Mouse (Mus musculus): ENCODE measurements at regions not wholly inside any gene's neighbourhood (a gene's known extent, or its start where the extent isn't known, plus 50 kb on each side); places are given as distances from the start of the nearest gene placed in this dataset.

GRCm38 (mm10) chr3:137086896-137087295 is 254.0 kb upstream of the Emcn start:
- no peak for DNase-seq (ENCODE audit: extremely low spot score in 1 of 2, low spot score in 1 of 2)

GRCm38 (mm10) chr3:137100627-137101404 is 240.1 kb upstream of the Emcn start:
- no peak for DNase-seq (ENCODE audit: extremely low spot score in 1 of 2, low spot score in 1 of 2)

GRCm38 (mm10) chr3:137105930-137106329 is 234.9 kb upstream of the Emcn start:
- DNase-seq (ENCODE audit: extremely low spot score in 1 of 2, low spot score in 1 of 2), result no peak

- DNase-seq (ENCODE audit: extremely low spot score in 1 of 2, low spot score in 1 of 2), result no peak
These were observed 232.7 kb upstream of the Emcn start for GRCm38 (mm10) chr3:137108197-137108596.

GRCm38 (mm10) chr3:137109786-137110185 is 231.1 kb upstream of the Emcn start:
- no peak for DNase-seq (ENCODE audit: extremely low spot score in 1 of 2, low spot score in 1 of 2)

GRCm38 (mm10) chr3:137110485-137110884 is 230.4 kb upstream of the Emcn start:
- peak; percentile 44 to 55 for DNase-seq (ENCODE audit: extremely low spot score in 1 of 2, low spot score in 1 of 2)

- DNase-seq (ENCODE audit: extremely low spot score in 1 of 2, low spot score in 1 of 2), result no peak
These were observed 210.9 kb upstream of the Emcn start for GRCm38 (mm10) chr3:137129967-137130366.

- DNase-seq (ENCODE audit: extremely low spot score in 1 of 2, low spot score in 1 of 2), result no peak
These were observed 198.8 kb upstream of the Emcn start for GRCm38 (mm10) chr3:137142041-137142440.

GRCm38 (mm10) chr3:137146062-137146461 is 194.8 kb upstream of the Emcn start:
- no peak for DNase-seq (ENCODE audit: extremely low spot score in 1 of 2, low spot score in 1 of 2)

- no peak for DNase-seq (ENCODE audit: extremely low spot score in 1 of 2, low spot score in 1 of 2)
These were observed 193.5 kb upstream of the Emcn start for GRCm38 (mm10) chr3:137147405-137147804.

- no peak for DNase-seq (ENCODE audit: extremely low spot score in 1 of 2, low spot score in 1 of 2)
These were observed 190.4 kb upstream of the Emcn start for GRCm38 (mm10) chr3:137150414-137151010.

- DNase-seq (ENCODE audit: extremely low spot score in 1 of 2, low spot score in 1 of 2), result no peak
These were observed 189.4 kb upstream of the Emcn start for GRCm38 (mm10) chr3:137151431-137151830.

GRCm38 (mm10) chr3:137153234-137153633 is 187.6 kb upstream of the Emcn start:
- DNase-seq (ENCODE audit: extremely low spot score in 1 of 2, low spot score in 1 of 2), result no peak

GRCm38 (mm10) chr3:137154200-137155042 is 186.4 kb upstream of the Emcn start:
- DNase-seq (ENCODE audit: extremely low spot score in 1 of 2, low spot score in 1 of 2), result no peak

- DNase-seq (ENCODE audit: extremely low spot score in 1 of 2, low spot score in 1 of 2), result no peak
These were observed 185.8 kb upstream of the Emcn start for GRCm38 (mm10) chr3:137155043-137155404.

- DNase-seq (ENCODE audit: extremely low spot score in 1 of 2, low spot score in 1 of 2), result no peak
These were observed 184.5 kb upstream of the Emcn start for GRCm38 (mm10) chr3:137156250-137156975.

- no peak for DNase-seq (ENCODE audit: extremely low spot score in 1 of 2, low spot score in 1 of 2)
These were observed 151.8 kb upstream of the Emcn start for GRCm38 (mm10) chr3:137189035-137189434.

- DNase-seq (ENCODE audit: extremely low spot score in 1 of 2, low spot score in 1 of 2), result no peak
These were observed 150.4 kb upstream of the Emcn start for GRCm38 (mm10) chr3:137190489-137190888.

- no peak for DNase-seq (ENCODE audit: extremely low spot score in 1 of 2, low spot score in 1 of 2)
These were observed 149.9 kb upstream of the Emcn start for GRCm38 (mm10) chr3:137191009-137191408.

GRCm38 (mm10) chr3:137193873-137194272 is 147.0 kb upstream of the Emcn start:
- DNase-seq (ENCODE audit: extremely low spot score in 1 of 2, low spot score in 1 of 2), result no peak

GRCm38 (mm10) chr3:137211667-137212066 is 129.2 kb upstream of the Emcn start:
- no peak for DNase-seq (ENCODE audit: extremely low spot score in 1 of 2, low spot score in 1 of 2)

All from layer of hippocampus, postnatal 25 days (tissue).